Mouse (Mus musculus): Measurements from ENCODE around the gene Cul4b. TPM values are rescaled to one million over a fixed set of nuclear protein-coding genes. Genes with fewer than 3 reads are reported as not detected.
A peak's percentile ranks its signal among the peaks of the same experiment; 100 is the strongest.

The Cul4b gene
- total RNA-seq (2014; rRNA removed) (15.2 and 18.2 TPM in 2 replicates), polyA plus RNA-seq (2015; fragmentation: Nextera tagmentation; extraction: Ambion mirVana) (16.8 and 17.1 TPM in 2 replicates)

GRCm38 (mm10) chrX:38576078-38576477 is at the start of gene Cul4b:
TSS of gene Cul4b (minus strand) at chrX:38576196.
- Histone ChIP-seq H3K27ac (no peak within 1 kb of the TSS), H3K4me1 (ENCODE audit: insufficient read depth, low read length) (no peaks in the 10 kb centered on the region), H3K9ac (replicated peaks; ENCODE audit: low read length) (no peak within 1 kb of the TSS), H3K36me3 (ENCODE audit: insufficient read depth, low read length) (no peaks in the 10 kb centered on the region), H3K9me3 (ENCODE audit: low read length) (no peaks in the 10 kb centered on the region), H3K4me2 (ENCODE audit: low read depth, low read length) (no peak within 1 kb of the TSS), H3K4me3 (ENCODE audit: low read length) (no peak within 1 kb of the TSS), H3K27me3 (ENCODE audit: insufficient read depth, low read length) (no peaks in the 10 kb centered on the region)
- TF ChIP-seq CTCF (IDR thresholded peaks at IDR 0.05; ENCODE audit: low read depth) = no peak
- WGBS = 90% methylated on average over 15 of the region's 15 CpGs
- DNase-seq (ENCODE audit: low spot score) (no peak), ATAC-seq (no peak)

GRCm38 (mm10) chrX:38600995-38601369 is 25.0 kb upstream of the Cul4b start:
- H3K9me3 ChIP-seq (ENCODE audit: low read length) = no peaks in the 10 kb centered on the region
- peak overlapping the region; percentile 58 for H3K4me2 ChIP-seq (ENCODE audit: low read depth, low read length)
- 24% methylated on average over 3 of the region's 3 CpGs for WGBS
- ATAC-seq (peak; percentile 81), DNase-seq (ENCODE audit: low spot score) (peak; percentile 36)
- no peak for TF ChIP-seq CTCF (IDR thresholded peaks at IDR 0.05; ENCODE audit: low read depth)
- peak overlapping the region; percentile 47 for H3K4me3 ChIP-seq (ENCODE audit: low read length)
- peak overlapping the region; percentile 58; the same call in 1 of the 2 replicates for H3K9ac ChIP-seq (replicated peaks; ENCODE audit: low read length)
- no peaks in the 10 kb centered on the region for H3K27me3 ChIP-seq (ENCODE audit: insufficient read depth, low read length)
- no peaks in the 10 kb centered on the region for H3K36me3 ChIP-seq (ENCODE audit: insufficient read depth, low read length)
- H3K27ac ChIP-seq = peak overlapping the region; percentile 83
- H3K4me1 ChIP-seq (ENCODE audit: insufficient read depth, low read length) = no peaks in the 10 kb centered on the region

- Histone ChIP-seq H3K27ac (peak within 1 kb of the TSS; percentile 83), H3K9ac (replicated peaks; ENCODE audit: low read length) (peak within 1 kb of the TSS; percentile 58), H3K36me3 (ENCODE audit: insufficient read depth, low read length) (no peaks in the 10 kb centered on the region), H3K4me1 (ENCODE audit: insufficient read depth, low read length) (no peaks in the 10 kb centered on the region), H3K9me3 (ENCODE audit: low read length) (no peaks in the 10 kb centered on the region), H3K4me3 (ENCODE audit: low read length) (peak within 1 kb of the TSS; percentile 47), H3K27me3 (ENCODE audit: insufficient read depth, low read length) (no peaks in the 10 kb centered on the region), H3K4me2 (ENCODE audit: low read depth, low read length) (peak within 1 kb of the TSS; percentile 58)
- peak; percentile 93 for ATAC-seq
- whole genome bisulfite sequencing = 30% methylated on average over 26 of the region's 26 CpGs
- peak; percentile 92 for DNase-seq (ENCODE audit: low spot score)
- TF ChIP-seq CTCF (IDR thresholded peaks at IDR 0.05; ENCODE audit: low read depth) = no peak
These were observed 24.4 kb upstream of the Cul4b start, which contains the start of gene Mcts1 for GRCm38 (mm10) chrX:38600177-38600994. TSS of gene Mcts1 (plus strand) at chrX:38600578.

- TF ChIP-seq CTCF (IDR thresholded peaks at IDR 0.05; ENCODE audit: low read depth) = no peak
- Histone ChIP-seq H3K36me3 (ENCODE audit: insufficient read depth, low read length) (no peaks in the 10 kb centered on the region), H3K4me3 (ENCODE audit: low read length) (no peak overlapping the region), H3K27ac (no peak overlapping the region), H3K9ac (replicated peaks; ENCODE audit: low read length) (no peak overlapping the region), H3K4me1 (ENCODE audit: insufficient read depth, low read length) (no peaks in the 10 kb centered on the region), H3K9me3 (ENCODE audit: low read length) (no peaks in the 10 kb centered on the region), H3K4me2 (ENCODE audit: low read depth, low read length) (no peak overlapping the region), H3K27me3 (ENCODE audit: insufficient read depth, low read length) (no peaks in the 10 kb centered on the region)
- no peak for ATAC-seq
- DNase-seq (ENCODE audit: low spot score) = peak; percentile 5
- WGBS = 56% methylated on average over 5 of the region's 5 CpGs
These were observed 17.3 kb upstream of the Cul4b start for GRCm38 (mm10) chrX:38593180-38593889.

GRCm38 (mm10) chrX:38591749-38592148 is 15.8 kb upstream of the Cul4b start:
- ATAC-seq (no peak), DNase-seq (ENCODE audit: low spot score) (no peak)
- Histone ChIP-seq H3K9me3 (ENCODE audit: low read length) (no peaks in the 10 kb centered on the region), H3K36me3 (ENCODE audit: insufficient read depth, low read length) (no peaks in the 10 kb centered on the region), H3K4me2 (ENCODE audit: low read depth, low read length) (no peak overlapping the region), H3K27me3 (ENCODE audit: insufficient read depth, low read length) (no peaks in the 10 kb centered on the region), H3K4me1 (ENCODE audit: insufficient read depth, low read length) (no peaks in the 10 kb centered on the region), H3K27ac (no peak overlapping the region), H3K4me3 (ENCODE audit: low read length) (no peak overlapping the region), H3K9ac (replicated peaks; ENCODE audit: low read length) (no peak overlapping the region)
- 83% methylated on average over 3 of the region's 3 CpGs for WGBS
- TF ChIP-seq CTCF (IDR thresholded peaks at IDR 0.05; ENCODE audit: low read depth) = no peak

GRCm38 (mm10) chrX:38589827-38590226 is 13.8 kb upstream of the Cul4b start:
- Histone ChIP-seq H3K4me2 (ENCODE audit: low read depth, low read length) (no peak overlapping the region), H3K9ac (replicated peaks; ENCODE audit: low read length) (no peak overlapping the region), H3K27ac (no peak overlapping the region), H3K36me3 (ENCODE audit: insufficient read depth, low read length) (no peaks in the 10 kb centered on the region), H3K4me1 (ENCODE audit: insufficient read depth, low read length) (no peaks in the 10 kb centered on the region), H3K27me3 (ENCODE audit: insufficient read depth, low read length) (no peaks in the 10 kb centered on the region), H3K9me3 (ENCODE audit: low read length) (no peaks in the 10 kb centered on the region), H3K4me3 (ENCODE audit: low read length) (no peak overlapping the region)
- no peak for DNase-seq (ENCODE audit: low spot score)
- 59% methylated on average over 4 of the region's 4 CpGs for WGBS
- no peak for TF ChIP-seq CTCF (IDR thresholded peaks at IDR 0.05; ENCODE audit: low read depth)
- ATAC-seq = no peak

All from hindbrain, postnatal 0 days (tissue).